Mouse (Mus musculus) T-helper 17 cell (primary cell): ENCODE data around the gene Slc4a8.

Experiments
- in situ Hi-C, 2 experiments: fragments of 300-600 bp; cut with MboI, MseI; formaldehyde crosslinking; loops; 1 replicate in 1 of 2; 2 replicates in 1 of 2; pipeline ENCODE4 v1.15.1; 2025; ENCODE audit warnings: high pct_unique_total_duplicates in 2 of 2

Slc4a8 gene

GRCm38 (mm10) chr15:100761419-100762185 lies at the start of gene Slc4a8:
Slc4a8 (plus strand) TSS chr15:100761747.
- in situ Hi-C loops, result loop anchor here in 1 of 2 experiments (5.0 kb wide), 1 partner anchor 34 kb away; the partner anchor contains the start of gene Galnt6

- in situ Hi-C loops, result no loop called here
These were observed 47.1 kb upstream of the Slc4a8 start for GRCm38 (mm10) chr15:100714470-100714869.

- in situ Hi-C loops, result no loop called here
These were observed 46.1 kb upstream of the Slc4a8 start for GRCm38 (mm10) chr15:100715399-100715993.

GRCm38 (mm10) chr15:100717933-100718332 lies 43.6 kb upstream of the Slc4a8 start:
- in situ Hi-C loops, result no loop called here

- in situ Hi-C loops, result no loop called here
These were observed 43.0 kb upstream of the Slc4a8 start for GRCm38 (mm10) chr15:100718572-100718971.

GRCm38 (mm10) chr15:100719217-100719616 lies 42.3 kb upstream of the Slc4a8 start:
- in situ Hi-C loops, result no loop called here

- in situ Hi-C loops, result no loop called here
These were observed 41.5 kb upstream of the Slc4a8 start for GRCm38 (mm10) chr15:100720066-100720465.

GRCm38 (mm10) chr15:100721445-100721844 lies 40.1 kb upstream of the Slc4a8 start:
- in situ Hi-C loops, result no loop called here

GRCm38 (mm10) chr15:100722026-100722425 lies 39.5 kb upstream of the Slc4a8 start:
- in situ Hi-C loops, result no loop called here

- in situ Hi-C loops, result no loop called here
These were observed 39.0 kb upstream of the Slc4a8 start for GRCm38 (mm10) chr15:100722564-100722963.

- in situ Hi-C loops, result no loop called here
These were observed 38.0 kb upstream of the Slc4a8 start for GRCm38 (mm10) chr15:100723505-100723904.

- in situ Hi-C loops, result loop anchor here in 1 of 2 experiments (5.0 kb wide), 1 partner anchor 36 kb away; the partner anchor contains the start of gene Slc4a8
These were observed 34.8 kb upstream of the Slc4a8 start for GRCm38 (mm10) chr15:100726721-100727120.

GRCm38 (mm10) chr15:100727834-100728233 lies 33.7 kb upstream of the Slc4a8 start:
- in situ Hi-C loops, result loop anchor here in 1 of 2 experiments (5.0 kb wide), 1 partner anchor 34 kb away; the partner anchor contains the start of gene Slc4a8

GRCm38 (mm10) chr15:100728586-100728985 lies 33.0 kb upstream of the Slc4a8 start:
- in situ Hi-C loops, result loop anchor here in 1 of 2 experiments (5.0 kb wide), 1 partner anchor 34 kb away; the partner anchor contains the start of gene Slc4a8

- in situ Hi-C loops, result loop anchor here in 1 of 2 experiments (5.0 kb wide), 1 partner anchor 33 kb away; the partner anchor contains the start of gene Slc4a8
These were observed 32.1 kb upstream of the Slc4a8 start, which contains the start of gene Galnt6 for GRCm38 (mm10) chr15:100729281-100729985. Galnt6 (minus strand) TSS chr15:100729376.

- in situ Hi-C loops, result no loop called here
These were observed 30.5 kb upstream of the Slc4a8 start for GRCm38 (mm10) chr15:100731081-100731480.

GRCm38 (mm10) chr15:100732580-100732979 lies 29.0 kb upstream of the Slc4a8 start:
- in situ Hi-C loops, result no loop called here

GRCm38 (mm10) chr15:100735095-100735952 lies 26.2 kb upstream of the Slc4a8 start:
- in situ Hi-C loops, result no loop called here

- in situ Hi-C loops, result no loop called here
These were observed 25.6 kb upstream of the Slc4a8 start for GRCm38 (mm10) chr15:100735953-100736300.

GRCm38 (mm10) chr15:100737667-100738066 lies 23.9 kb upstream of the Slc4a8 start:
- in situ Hi-C loops, result no loop called here

- in situ Hi-C loops, result no loop called here
These were observed 23.2 kb upstream of the Slc4a8 start for GRCm38 (mm10) chr15:100738351-100738781.
